8 mouse cellular contexts compared by ENCODE assay signal in the genomic region with DNA sequence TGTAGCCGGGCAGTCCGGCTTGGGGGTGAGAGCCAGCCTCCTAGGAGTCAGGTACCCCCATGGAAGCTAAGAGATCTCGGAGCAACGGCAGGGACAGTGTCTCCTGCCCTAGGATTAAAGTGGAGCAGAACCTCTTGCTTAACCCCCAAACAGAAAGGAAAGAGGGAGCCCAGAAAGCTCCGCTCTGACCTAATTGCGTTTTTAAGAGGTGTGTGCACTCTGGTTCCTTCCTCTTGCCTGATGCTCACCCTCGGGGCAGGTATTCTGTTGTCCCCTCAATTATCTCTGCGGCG. TPM values are rescaled to one million over a fixed set of nuclear protein-coding genes. Genes with fewer than 3 reads are reported as not detected.
DNase-seq lines count a peak whose midpoint lies in the region; ATAC-seq and TF ChIP-seq lines count a peak whose summit lies in the region.

No protein-coding gene starts in this region.

- peak overlapping the region; percentile 45 for H3K4me3 ChIP-seq in left cerebral cortex, adult 2 months
- H3K4me3 ChIP-seq in forebrain, embryonic 13.5 days: peak overlapping the region; percentile 49
- peak overlapping the region; percentile 62 for H3K4me3 ChIP-seq in limb, embryonic 10.5 days
- H3K4me3 ChIP-seq in neural tube, embryonic 13.5 days: peak overlapping the region; percentile 52

- H3K4me1 ChIP-seq in forebrain, embryonic 13.5 days: peaks cover 46% of the 10 kb centered on the region
- H3K4me1 ChIP-seq in limb, embryonic 10.5 days: peaks cover 72% of the 10 kb centered on the region
- peaks cover 66% of the 10 kb centered on the region for H3K4me1 ChIP-seq in neural tube, embryonic 13.5 days (replicated peaks)

- H3K9me3 ChIP-seq in forebrain, embryonic 13.5 days (replicated peaks): no peaks in the 10 kb centered on the region
- no peaks in the 10 kb centered on the region for H3K9me3 ChIP-seq in limb, embryonic 10.5 days (replicated peaks)
- no peaks in the 10 kb centered on the region for H3K9me3 ChIP-seq in neural tube, embryonic 13.5 days

- WGBS in forebrain, embryonic 13.5 days: 16% methylated on average over 9 of the region's 9 CpGs
- 19% methylated on average over 9 of the region's 9 CpGs for WGBS in limb, embryonic 10.5 days
- WGBS in neural tube, embryonic 13.5 days: 17% methylated on average over 9 of the region's 9 CpGs

- peaks cover 67% of the 10 kb centered on the region for H3K27me3 ChIP-seq in forebrain, embryonic 13.5 days
- peaks cover 90% of the 10 kb centered on the region for H3K27me3 ChIP-seq in limb, embryonic 10.5 days (ENCODE audit: low read depth, poor library complexity, severe bottlenecking)
- H3K27me3 ChIP-seq in neural tube, embryonic 13.5 days: peaks cover 48% of the 10 kb centered on the region

- H3K36me3 ChIP-seq in forebrain, embryonic 13.5 days (ENCODE audit: poor library complexity, severe bottlenecking): no peaks in the 10 kb centered on the region
- peaks cover 6% of the 10 kb centered on the region for H3K36me3 ChIP-seq in limb, embryonic 10.5 days
- no peaks in the 10 kb centered on the region for H3K36me3 ChIP-seq in neural tube, embryonic 13.5 days

- intact Hi-C loops in left cerebral cortex, adult 2 months (cut with DNase I): no loop called here

- no peak for ATAC-seq in forebrain, embryonic 13.5 days
- no peak for ATAC-seq in neural tube, embryonic 13.5 days (ENCODE audit: low read depth)
- ATAC-seq in activated CD4-positive, CD25-positive, alpha-beta regulatory T cell, adult 4 months: no peak
- ATAC-seq in CD4-positive, CD25-positive, alpha-beta regulatory T cell, adult 4 months: no peak

- DNase-seq in left cerebral cortex, adult 2 months (ENCODE audit: extremely low spot score in 1 of 2, low spot score in 2 of 2): no peak
- no peak for DNase-seq in left cerebral cortex, adult 8-10 months (ENCODE audit: low spot score in 2 of 2)
- no peak for DNase-seq in limb, embryonic 10.5 days (ENCODE audit: low spot score)
- no peak for DNase-seq in adipocyte (ENCODE audit: low spot score)

- H3K4me2 ChIP-seq in forebrain, embryonic 13.5 days: peak overlapping the region; percentile 76
- H3K4me2 ChIP-seq in neural tube, embryonic 13.5 days: peak overlapping the region; percentile 82

- H3K27ac ChIP-seq in left cerebral cortex, adult 2 months: no peak overlapping the region
- no peak overlapping the region; the same call in 1 of the 2 replicates for H3K27ac ChIP-seq in forebrain, embryonic 13.5 days
- peak overlapping the region; percentile 85 for H3K27ac ChIP-seq in limb, embryonic 10.5 days
- H3K27ac ChIP-seq in neural tube, embryonic 13.5 days (replicated peaks): no peak overlapping the region

- peak overlapping the region; percentile 56 for H3K9ac ChIP-seq in forebrain, embryonic 13.5 days
- H3K9ac ChIP-seq in neural tube, embryonic 13.5 days: peak overlapping the region; percentile 71

- TF ChIP-seq CTCF in left cerebral cortex, adult 2 months (IDR thresholded peaks at IDR 0.05): no peak

RNA-seq across cellular contexts. Expression of a gene that starts 0.7 kb away (rescaled TPM):
- 1 to 10 TPM; 1.6 to 2.4 TPM for total RNA-seq in left cerebral cortex, adult 2 months (2021)
- 1 to 10 TPM in 2 of 4 experiments, under 1 TPM in 2; 0.91 to 1.5 (median 1.0) TPM for total RNA-seq in left cerebral cortex, adult 8-10 months (2022)
- 1.4 and 1.8 TPM in 2 replicates for polyA plus RNA-seq in forebrain, embryonic 13.5 days (2015; fragmentation: Nextera tagmentation; extraction: Ambion mirVana)
- polyA plus RNA-seq in limb, embryonic 10.5 days (2016; fragmentation: Nextera tagmentation; extraction: Ambion mirVana): 27.3 and 29.8 TPM in 2 replicates
- 6.9 and 7.4 TPM in 2 replicates for polyA plus RNA-seq in neural tube, embryonic 13.5 days (2015; fragmentation: Nextera tagmentation; extraction: Ambion mirVana)
- polyA plus RNA-seq in activated CD4-positive, CD25-positive, alpha-beta regulatory T cell, adult 4 months (2017; shearing (Covaris generic)): not detected
- not detected for polyA plus RNA-seq in CD4-positive, CD25-positive, alpha-beta regulatory T cell, adult 4 months (2017; shearing (Covaris generic))

RNA-seq across cellular contexts. Expression of a gene that starts 38.8 kb away (rescaled TPM):
- 100 to 1,000 TPM in 1 of 2 experiments, 10 to 100 TPM in 1; 98.3 to 114 TPM for total RNA-seq in left cerebral cortex, adult 2 months (2021)
- 100 to 1,000 TPM in 1 of 4 experiments, 10 to 100 TPM in 3; 84.6 to 103 (median 91.5) TPM for total RNA-seq in left cerebral cortex, adult 8-10 months (2022)
- polyA plus RNA-seq in forebrain, embryonic 13.5 days (2015; fragmentation: Nextera tagmentation; extraction: Ambion mirVana): 10.3 and 10.7 TPM in 2 replicates
- polyA plus RNA-seq in limb, embryonic 10.5 days (2016; fragmentation: Nextera tagmentation; extraction: Ambion mirVana): 8.0 and 9.6 TPM in 2 replicates
- 19.0 TPM in 2 replicates for polyA plus RNA-seq in neural tube, embryonic 13.5 days (2015; fragmentation: Nextera tagmentation; extraction: Ambion mirVana)
- polyA plus RNA-seq in activated CD4-positive, CD25-positive, alpha-beta regulatory T cell, adult 4 months (2017; shearing (Covaris generic)): 1 to 10 TPM in 1 of 2 experiments, under 1 TPM in 1; 0.92 to 1.5 TPM
- polyA plus RNA-seq in CD4-positive, CD25-positive, alpha-beta regulatory T cell, adult 4 months (2017; shearing (Covaris generic)): 1 to 10 TPM; 2.2 to 3.0 TPM
